Mouse (Mus musculus): ENCODE measurements around the gene Ackr4. TPM values are rescaled to one million over a fixed set of nuclear protein-coding genes. Genes with fewer than 3 reads are reported as not detected.

The Ackr4 gene
- not detected for total RNA-seq (2023)

GRCm38 (mm10) chr9:104126833-104127232, at the start of gene Ackr4:
Gene Ackr4, minus strand, starts transcription at chr9:104126933.

GRCm38 (mm10) chr9:104063244-104063961, 63.3 kb downstream of the Ackr4 start, which contains the start of gene Acad11:
Gene Acad11, plus strand, starts transcription at chr9:104063377.

DNA sequence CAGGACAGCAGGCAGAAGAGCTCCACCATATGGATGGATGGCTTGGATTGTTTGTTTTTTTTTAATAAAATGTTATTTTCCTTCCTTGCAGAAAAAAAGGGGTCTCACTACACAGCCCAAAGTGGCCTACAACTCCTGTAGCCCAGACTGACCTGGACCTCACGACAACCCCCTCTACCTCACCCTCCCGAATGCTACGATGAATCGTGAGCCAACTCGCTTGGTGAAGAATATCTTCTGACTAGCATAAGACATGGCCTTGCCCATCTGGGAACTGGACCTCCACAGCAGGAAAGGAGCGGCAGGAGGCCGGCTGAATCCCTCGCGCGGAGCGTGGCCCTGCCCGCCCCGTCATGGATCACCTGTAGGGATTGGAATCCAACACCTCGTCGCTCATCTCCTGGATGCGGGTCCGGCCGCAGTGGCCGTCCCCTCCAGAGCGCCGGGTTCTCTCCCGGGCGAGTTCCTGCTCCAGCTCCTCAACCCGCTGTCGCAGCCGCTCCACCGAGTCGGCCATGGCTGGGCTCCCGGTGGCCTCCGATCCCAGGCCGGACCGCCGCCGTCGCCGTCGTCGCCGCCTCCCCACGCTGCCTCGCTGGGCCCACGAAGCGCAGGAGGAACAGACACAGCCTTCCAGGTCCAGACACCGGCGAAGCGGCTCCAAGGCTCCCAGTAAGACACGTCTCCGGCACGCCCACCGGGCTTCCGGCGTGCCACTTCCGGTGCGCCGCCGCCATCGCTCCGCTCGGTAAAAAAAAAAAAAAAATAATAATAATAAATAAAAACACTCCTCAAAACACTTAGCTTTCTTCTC, 64.1 kb downstream of the Ackr4 start, which contains the start of gene Uba5:
Uba5 (minus strand) TSS at position 705 of the 814 bp plus-strand sequence.

GRCm38 (mm10) chr9:104040362-104040761, 86.4 kb downstream of the Ackr4 start, which contains the start of gene Gm28305:
Gene Gm28305, plus strand, starts transcription at chr9:104040662.

Other genes with a start within 250 kb of the Ackr4 start
- 1 to 10 TPM; 4.0 to 8.0 TPM for gene Nphp3, start 124.4 kb downstream of the Ackr4 start, total RNA-seq (2023)
- not detected for gene Gm28305, start 86.3 kb downstream of the Ackr4 start, total RNA-seq (2023)
- gene Uba5, start 63.8 kb downstream of the Ackr4 start, total RNA-seq (2023): 10 to 100 TPM; 25.5 to 28.2 TPM
- 10 to 100 TPM; 14.2 to 17.0 TPM for gene Acad11, start 63.6 kb downstream of the Ackr4 start, total RNA-seq (2023)
- 10 to 100 TPM; 72.9 to 98.7 TPM for gene Dnajc13, start 136.0 kb upstream of the Ackr4 start, total RNA-seq (2023)
- gene Acpp, start 210.8 kb upstream of the Ackr4 start, total RNA-seq (2023): 10 to 100 TPM; 58.3 to 58.4 TPM